Mouse (Mus musculus): ENCODE measurements around the gene Hoxc6. TPM values are rescaled to one million over a fixed set of nuclear protein-coding genes. Genes with fewer than 3 reads are reported as not detected.

The Hoxc6 gene
- polyA plus RNA-seq (2017; shearing (Covaris generic)): under 1 TPM in 1 of 2 experiments, not detected in 1; 0.11 TPM

GRCm38 (mm10) chr15:102997939-102998355 lies at the start of gene Hoxc6:
TSS of gene Hoxc6 (plus strand) at chr15:102998257.

GRCm38 (mm10) chr15:102954192-102955006 lies 43.7 kb upstream of the Hoxc6 start, which contains the start of gene Hoxc11:
TSS of gene Hoxc11 (plus strand) at chr15:102954427.

GRCm38 (mm10) chr15:102966776-102967311 lies 31.2 kb upstream of the Hoxc6 start, which contains the start of gene Hoxc10:
TSS of gene Hoxc10 (plus strand) at chr15:102966796.

GRCm38 (mm10) chr15:102967312-102967510 lies 30.8 kb upstream of the Hoxc6 start, which contains the start of gene Hoxc5:
TSS of gene Hoxc5 (plus strand) at chr15:102967443.

DNA sequence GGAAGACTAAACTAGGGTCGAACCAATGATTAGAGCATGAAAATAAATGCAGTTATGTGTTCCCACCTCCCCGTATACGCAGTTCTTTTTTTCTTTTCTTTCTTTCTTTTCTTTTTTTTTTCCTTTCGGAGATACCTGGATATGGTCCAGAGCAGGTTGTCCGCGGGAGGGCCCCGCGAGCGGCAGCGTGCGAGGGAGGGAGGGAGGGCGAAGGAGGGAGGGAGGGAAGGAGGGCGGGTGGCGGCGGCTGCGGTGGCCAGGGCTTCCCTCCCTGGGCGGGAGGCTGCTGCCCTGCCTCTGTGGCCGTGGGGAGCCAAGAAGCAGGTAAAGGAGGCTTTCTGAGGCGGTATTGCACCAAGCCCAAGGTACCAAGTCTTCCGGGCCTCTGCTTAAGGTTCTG lies 21.9 kb upstream of the Hoxc6 start, which contains the start of gene Hoxc9:
Hoxc9 (plus strand) TSS at position 269 of the 400 bp plus-strand sequence.

DNA sequence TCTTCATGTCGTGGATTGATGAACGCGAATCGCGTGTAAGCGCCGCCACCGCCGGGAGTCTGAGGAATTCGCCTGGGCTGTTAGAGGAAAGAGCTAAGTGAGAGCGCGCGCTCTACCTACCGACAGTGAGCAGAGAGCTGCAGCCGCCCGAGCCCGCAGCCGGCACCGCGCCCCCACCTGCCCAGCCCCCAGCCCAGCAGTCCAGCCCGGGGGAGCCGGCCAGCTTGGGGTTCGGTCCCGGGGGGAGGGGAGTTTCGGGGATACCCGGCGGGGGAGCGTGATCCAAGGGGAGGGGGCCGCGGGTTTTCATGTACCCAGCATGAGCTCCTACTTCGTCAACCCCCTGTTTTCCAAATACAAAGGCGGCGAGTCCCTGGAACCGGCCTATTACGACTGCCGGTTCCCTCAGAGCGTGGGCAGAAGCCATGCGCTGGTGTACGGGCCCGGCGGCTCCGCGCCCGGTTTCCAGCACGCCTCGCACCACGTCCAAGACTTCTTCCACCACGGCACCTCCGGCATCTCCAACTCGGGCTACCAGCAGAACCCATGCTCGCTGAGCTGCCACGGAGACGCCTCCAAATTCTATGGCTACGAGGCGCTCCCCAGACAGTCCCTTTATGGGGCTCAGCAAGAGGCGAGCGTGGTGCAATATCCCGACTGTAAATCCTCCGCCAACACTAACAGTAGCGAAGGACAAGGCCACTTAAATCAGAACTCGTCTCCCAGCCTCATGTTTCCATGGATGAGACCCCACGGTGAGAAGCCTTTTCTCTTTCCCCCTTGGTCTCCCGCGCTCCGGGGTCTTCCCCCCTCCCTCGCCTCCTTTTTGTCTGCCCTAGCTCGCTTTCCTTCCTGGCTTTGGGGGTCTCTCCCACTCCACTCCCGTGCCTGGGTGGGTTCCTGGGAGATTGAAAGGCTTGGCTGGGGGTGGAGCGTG lies 7.3 kb upstream of the Hoxc6 start, which contains the start of gene Hoxc8:
Hoxc8 (plus strand) TSS at position 147 of the 937 bp plus-strand sequence.

GRCm38 (mm10) chr15:103018636-103019035 lies 20.6 kb downstream of the Hoxc6 start, which contains the start of gene Hoxc4:
TSS of gene Hoxc4 (plus strand) at chr15:103018934.

Other genes with a start within 250 kb of the Hoxc6 start
- gene Hoxc13, start 77.2 kb upstream of the Hoxc6 start, polyA plus RNA-seq (2017; shearing (Covaris generic)): not detected
- gene Hoxc12, start 61.5 kb upstream of the Hoxc6 start, polyA plus RNA-seq (2017; shearing (Covaris generic)): not detected
- under 1 TPM in 1 of 2 experiments, not detected in 1; 0.09 TPM for gene Hoxc11, start 43.8 kb upstream of the Hoxc6 start, polyA plus RNA-seq (2017; shearing (Covaris generic))
- under 1 TPM in 1 of 2 experiments, not detected in 1; 0.09 TPM for gene Hoxc10, start 31.5 kb upstream of the Hoxc6 start, polyA plus RNA-seq (2017; shearing (Covaris generic))
- not detected for gene Hoxc5, start 30.8 kb upstream of the Hoxc6 start, polyA plus RNA-seq (2017; shearing (Covaris generic))
- gene Hoxc9, start 21.8 kb upstream of the Hoxc6 start, polyA plus RNA-seq (2017; shearing (Covaris generic)): under 1 TPM; 0.07 to 0.16 TPM
- under 1 TPM in 1 of 2 experiments, not detected in 1; 0.33 TPM for gene Hoxc8, start 7.7 kb upstream of the Hoxc6 start, polyA plus RNA-seq (2017; shearing (Covaris generic))
- not detected for gene Hoxc4, start 20.7 kb downstream of the Hoxc6 start, polyA plus RNA-seq (2017; shearing (Covaris generic))
- 1 to 10 TPM; 6.4 to 7.3 TPM for gene Smug1, start 168.8 kb downstream of the Hoxc6 start, polyA plus RNA-seq (2017; shearing (Covaris generic))
- 10 to 100 TPM in 1 of 2 experiments, 1 to 10 TPM in 1; 8.8 to 11.4 TPM for gene Cbx5, start 241.6 kb downstream of the Hoxc6 start, polyA plus RNA-seq (2017; shearing (Covaris generic))
- 100 to 1,000 TPM; 125 to 170 TPM for gene Hnrnpa1, start 242.2 kb downstream of the Hoxc6 start, polyA plus RNA-seq (2017; shearing (Covaris generic))